Mouse (Mus musculus) cerebellum, postnatal 14 days (tissue): ENCODE measurements around the gene Utp4.

Experiments
- DNase-seq, 2 experiments: peaks; one replicate each; pipeline ENCODE4 v3.0.0; 2021; ENCODE audit warnings: mixed read lengths in 2 of 2

Gene Utp4

DNA sequence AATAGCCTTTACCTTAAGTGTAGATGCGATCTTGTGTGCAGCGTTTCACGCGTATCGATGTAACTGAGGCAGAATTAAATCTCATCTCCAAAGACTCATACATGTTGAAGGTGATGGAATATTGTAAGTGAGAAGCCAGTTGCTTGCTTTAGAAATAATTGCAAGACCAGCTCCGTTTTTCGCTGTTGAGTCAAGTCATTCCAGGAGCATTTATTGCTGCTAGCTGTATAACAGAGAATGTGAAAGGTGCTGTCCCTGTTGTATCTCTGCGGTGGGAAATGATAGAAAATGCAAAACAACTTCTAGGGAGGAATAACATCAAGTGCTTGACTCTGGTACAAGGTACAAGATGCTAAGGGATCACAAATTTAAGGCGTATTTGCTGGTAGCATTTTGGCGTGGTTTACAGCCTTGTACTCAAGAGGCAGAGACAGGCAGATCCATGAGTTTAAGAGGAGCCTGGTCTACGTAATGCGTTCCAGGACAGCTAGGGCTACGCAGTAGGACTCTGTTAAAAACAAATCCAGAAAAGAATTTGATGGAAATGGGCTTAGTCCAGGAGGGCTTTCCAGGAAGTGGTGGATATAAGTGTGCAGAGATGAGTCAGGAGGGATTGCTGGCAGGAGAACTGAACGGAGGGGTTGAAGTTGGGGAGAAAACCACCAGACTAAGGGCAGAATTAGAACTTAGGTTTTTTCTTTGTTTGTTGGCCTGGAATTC lies 43.8 kb downstream of the Utp4 start:
- DNase-seq, result no peak

DNA sequence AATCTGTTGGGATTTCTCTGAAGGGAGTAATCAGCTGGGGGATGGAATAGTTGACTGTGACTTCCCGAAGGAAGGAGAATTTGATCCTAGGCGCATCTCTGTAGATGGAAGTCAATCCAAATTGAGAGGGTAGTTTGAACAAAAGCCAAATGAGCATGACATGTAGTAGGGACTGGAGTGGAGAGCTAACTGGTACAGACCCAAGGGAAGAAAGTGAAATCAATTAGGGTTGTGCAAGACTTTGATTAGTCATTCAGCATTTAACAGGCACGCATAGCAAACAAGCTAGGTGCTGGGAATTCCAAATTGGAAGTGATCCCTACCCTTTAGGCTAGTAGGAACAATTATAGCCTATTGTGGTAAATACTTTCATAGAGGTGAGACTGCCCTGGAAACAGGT lies 48.4 kb downstream of the Utp4 start:
- no peak for DNase-seq

GRCm38 (mm10) chr8:106943874-106944418 lies 50.5 kb downstream of the Utp4 start:
- no peak for DNase-seq

DNA sequence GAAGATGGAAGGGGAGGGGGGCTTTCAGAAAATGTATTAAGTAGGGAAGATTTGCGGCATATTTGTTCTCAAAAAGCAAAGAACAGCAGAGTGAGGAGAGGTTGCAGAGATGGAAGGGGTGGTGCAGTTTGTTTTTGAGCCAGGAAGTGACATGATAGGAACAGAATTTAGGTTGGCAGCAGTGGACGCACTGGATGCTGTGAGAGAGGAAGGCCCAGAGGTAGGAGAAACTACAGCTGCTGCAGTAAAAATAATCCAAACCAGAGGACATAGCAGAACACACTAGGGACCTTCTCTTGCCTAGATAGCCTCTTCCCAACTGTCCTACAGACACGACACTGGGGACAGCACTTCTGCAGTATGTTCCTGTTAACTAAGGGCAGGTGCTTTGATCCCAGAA lies 51.3 kb downstream of the Utp4 start:
- no peak for DNase-seq

DNA sequence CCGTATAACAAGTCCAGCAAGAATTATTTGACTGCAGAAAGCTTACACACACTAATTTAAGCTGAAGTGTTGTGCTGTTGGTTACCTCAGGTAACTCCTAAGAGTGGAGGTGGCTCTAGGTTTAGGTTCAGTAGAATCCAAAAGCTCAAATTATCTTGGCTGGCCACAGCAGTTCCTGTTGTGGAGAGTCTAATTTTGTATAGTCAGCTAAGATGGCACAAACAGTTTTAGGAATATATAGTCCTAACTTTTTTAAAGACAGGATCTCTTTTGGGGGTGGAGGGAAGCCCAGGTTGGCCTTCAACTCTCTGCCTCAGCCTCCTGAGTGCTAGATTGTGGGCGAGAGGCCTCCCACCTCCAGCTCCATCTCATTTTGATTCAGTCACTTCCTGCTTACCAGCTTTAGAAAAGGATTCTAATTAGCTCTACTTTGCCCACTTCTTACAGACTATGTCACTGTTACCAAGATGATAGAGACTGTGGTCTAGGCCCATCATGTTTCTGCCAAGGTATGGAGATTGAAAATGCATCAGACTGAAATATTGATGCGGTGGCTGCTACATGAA lies 55.3 kb downstream of the Utp4 start:
- no peak for DNase-seq

DNA sequence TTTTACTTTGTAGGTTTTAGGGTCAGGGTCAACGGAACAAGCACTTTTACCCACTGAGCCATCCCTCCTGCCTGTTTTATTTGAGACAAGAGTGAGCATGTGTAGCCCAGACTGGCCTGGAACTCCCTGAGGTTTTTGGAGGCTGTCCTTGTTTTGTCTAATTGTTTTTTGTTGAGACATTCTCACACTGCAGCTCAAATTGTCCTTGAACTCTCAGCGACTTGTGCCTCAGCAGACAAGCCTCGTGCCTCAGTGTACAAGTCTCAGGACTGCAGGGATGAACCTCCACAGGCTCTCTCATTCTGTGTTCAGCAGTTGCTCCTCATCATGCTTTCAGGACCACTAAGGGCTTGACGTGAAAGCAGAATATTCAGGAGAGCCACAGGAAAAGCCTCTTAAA lies 58.3 kb downstream of the Utp4 start:
- no peak for DNase-seq

GRCm38 (mm10) chr8:106953571-106953970 lies 60.1 kb downstream of the Utp4 start:
- no peak for DNase-seq

DNA sequence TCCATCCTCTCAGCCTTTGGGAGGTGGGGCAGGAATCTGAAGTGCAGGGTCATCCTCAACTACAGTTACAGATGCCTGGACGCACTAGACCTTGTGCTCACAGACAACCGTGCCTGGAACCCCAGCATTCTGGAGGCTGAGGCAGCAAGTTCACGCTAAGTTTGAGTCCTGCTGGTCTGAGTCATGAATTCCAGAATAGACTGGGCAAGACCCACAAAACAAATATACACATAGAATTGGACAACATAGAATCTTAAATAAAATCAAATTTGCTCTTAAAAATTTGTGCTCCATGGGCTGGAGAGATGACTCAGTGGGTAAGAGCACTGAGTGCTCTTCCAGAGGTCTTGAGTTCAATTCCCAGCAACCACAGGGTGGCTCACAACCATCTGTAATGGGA lies 63.6 kb downstream of the Utp4 start:
- DNase-seq, result no peak

DNA sequence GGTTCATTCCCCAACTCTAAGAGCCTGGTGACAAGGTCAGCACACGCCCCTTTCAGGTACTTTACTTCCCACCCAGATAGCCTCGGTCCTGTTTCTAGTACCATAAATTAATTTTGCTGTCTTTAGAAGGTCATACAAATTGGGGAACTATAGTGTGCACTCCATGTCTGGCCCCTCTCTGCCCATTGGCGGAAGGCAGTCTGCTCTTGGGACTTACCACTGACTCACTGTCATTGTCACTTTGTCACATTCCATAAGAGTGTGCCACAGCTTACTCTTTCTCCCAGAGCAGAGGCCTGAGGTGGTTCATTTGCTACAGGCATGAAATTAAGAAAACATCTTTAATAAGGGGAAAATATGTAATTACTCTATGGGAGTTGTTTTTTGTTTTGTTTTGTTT lies 64.8 kb downstream of the Utp4 start:
- no peak for DNase-seq

GRCm38 (mm10) chr8:106959626-106960025 lies 66.2 kb downstream of the Utp4 start:
- DNase-seq, result no peak

DNA sequence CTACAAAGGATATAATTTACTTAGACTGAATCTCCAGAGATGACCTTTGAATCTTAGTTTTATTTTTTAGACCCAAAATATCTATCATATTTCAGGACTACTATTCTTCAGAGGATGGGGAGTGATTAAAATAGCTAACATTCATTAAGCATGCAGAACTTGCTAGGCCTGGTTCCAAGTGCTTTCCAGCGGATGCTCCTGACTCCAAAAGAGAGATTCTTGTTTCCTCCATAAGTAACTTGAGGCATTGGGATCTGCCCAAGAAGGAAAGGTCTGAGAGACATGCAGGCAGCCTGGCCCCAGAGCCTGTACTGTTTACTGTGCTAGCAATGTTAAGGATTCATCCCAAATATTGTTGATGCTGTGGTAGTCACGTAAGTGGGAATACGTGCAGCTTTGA lies 68.9 kb downstream of the Utp4 start:
- no peak for DNase-seq

DNA sequence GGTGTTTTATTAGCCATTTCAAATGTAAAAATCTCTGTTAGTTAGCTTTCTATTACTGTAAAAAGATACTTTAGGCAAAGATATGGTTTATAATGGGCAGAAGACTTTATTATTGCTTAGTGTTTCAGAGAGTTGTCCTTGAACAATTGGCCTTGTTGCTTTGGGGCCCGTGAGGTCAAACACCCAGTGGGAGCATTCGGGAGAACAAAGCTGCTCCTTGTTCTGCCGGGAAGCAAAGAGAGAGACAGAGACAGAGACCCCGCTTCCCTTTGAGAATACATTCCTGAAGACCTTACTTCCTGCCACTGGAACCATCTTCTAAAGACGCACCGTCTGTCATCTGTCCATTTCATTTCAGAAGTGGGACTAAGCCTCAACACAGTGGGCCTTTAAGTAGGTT lies 69.9 kb downstream of the Utp4 start:
- no peak for DNase-seq

- no peak for DNase-seq
These were observed 71.1 kb downstream of the Utp4 start for GRCm38 (mm10) chr8:106964573-106964972.

GRCm38 (mm10) chr8:106969964-106970363 lies 76.5 kb downstream of the Utp4 start:
- no peak for DNase-seq

DNA sequence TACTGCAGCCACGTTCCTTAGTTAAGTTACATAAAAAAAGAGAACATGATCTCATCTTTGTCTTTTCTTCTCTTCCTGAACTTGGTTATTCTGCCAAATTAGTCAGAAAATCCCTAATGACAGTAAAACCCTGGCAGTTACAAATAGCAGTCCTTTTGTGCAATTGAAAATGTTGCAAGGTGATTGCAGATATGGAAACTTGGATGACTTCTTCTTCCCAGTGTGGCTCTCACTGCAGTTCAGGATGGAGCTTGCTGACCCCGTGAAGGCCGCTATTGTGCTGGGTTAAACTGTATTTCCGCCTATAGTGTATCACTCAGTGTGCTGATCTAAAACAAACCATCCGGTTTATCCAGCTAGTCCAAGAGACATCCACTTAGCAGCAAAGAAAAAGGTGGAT lies 78.5 kb downstream of the Utp4 start:
- DNase-seq, result no peak
